Mouse (Mus musculus): ENCODE measurements around the gene Bcat2. TPM values are rescaled to one million over a fixed set of nuclear protein-coding genes. Genes with fewer than 3 reads are reported as not detected.

The Bcat2 gene
- polyA plus RNA-seq, 1 experiment from 2014 or later = 51.1 TPM

GRCm38 (mm10) chr7:45554744-45555143, 15.2 kb upstream of the Bcat2 start, which contains the start of gene Hsd17b14:
TSS of gene Hsd17b14 (plus strand) at chr7:45554893.
- Histone ChIP-seq H3K27me3 (replicated peaks; ENCODE audit: low read depth, poor library complexity, severe bottlenecking) (no peaks in the 10 kb centered on the region), H3K4me3 (no peak within 1 kb of the TSS), H3K27ac (replicated peaks) (no peak within 1 kb of the TSS), H3K9me3 (no peaks in the 10 kb centered on the region), H3K36me3 (replicated peaks) (no peaks in the 10 kb centered on the region), H3K4me1 (peaks cover 26% of the 10 kb centered on the region)
- WGBS = 33% methylated on average over 8 of the region's 8 CpGs
- DNase-seq (ENCODE audit: low spot score) = no peak

GRCm38 (mm10) chr7:45555787-45556186, 14.2 kb upstream of the Bcat2 start:
- Histone ChIP-seq H3K9me3 (no peaks in the 10 kb centered on the region), H3K4me1 (peaks cover 28% of the 10 kb centered on the region), H3K4me3 (no peak overlapping the region), H3K36me3 (replicated peaks) (no peaks in the 10 kb centered on the region), H3K27ac (replicated peaks) (no peak overlapping the region), H3K27me3 (replicated peaks; ENCODE audit: low read depth, poor library complexity, severe bottlenecking) (no peaks in the 10 kb centered on the region)
- peak; percentile 84 for DNase-seq (ENCODE audit: low spot score)
- 31% methylated on average over 8 of the region's 8 CpGs for WGBS

GRCm38 (mm10) chr7:45558907-45559306, 11.0 kb upstream of the Bcat2 start:
- no peak for DNase-seq (ENCODE audit: low spot score)
- peaks cover 39% of the 10 kb centered on the region for H3K4me1 ChIP-seq
- no peak overlapping the region for H3K27ac ChIP-seq (replicated peaks)
- H3K4me3 ChIP-seq = no peak overlapping the region
- WGBS = 68% methylated on average over 6 of the region's 6 CpGs
- H3K9me3 ChIP-seq = no peaks in the 10 kb centered on the region
- H3K36me3 ChIP-seq (replicated peaks) = no peaks in the 10 kb centered on the region
- H3K27me3 ChIP-seq (replicated peaks; ENCODE audit: low read depth, poor library complexity, severe bottlenecking) = no peaks in the 10 kb centered on the region

- Histone ChIP-seq H3K36me3 (replicated peaks) (no peaks in the 10 kb centered on the region), H3K4me1 (peaks cover 32% of the 10 kb centered on the region), H3K27ac (replicated peaks) (no peak overlapping the region), H3K27me3 (replicated peaks; ENCODE audit: low read depth, poor library complexity, severe bottlenecking) (no peaks in the 10 kb centered on the region), H3K4me3 (no peak overlapping the region), H3K9me3 (no peaks in the 10 kb centered on the region)
- DNase-seq (ENCODE audit: low spot score) = no peak
- 85% methylated on average over 7 of the region's 7 CpGs for WGBS
Measured at GRCm38 (mm10) chr7:45560241-45560640, 9.7 kb upstream of the Bcat2 start.

- 28% methylated on average over 17 of the region's 17 CpGs for WGBS
- DNase-seq (ENCODE audit: low spot score) = peak; percentile 81
- no peaks in the 10 kb centered on the region for H3K36me3 ChIP-seq (replicated peaks)
- no peaks in the 10 kb centered on the region for H3K9me3 ChIP-seq
- peak overlapping the region; percentile 18; the same call in 1 of the 2 replicates for H3K4me3 ChIP-seq
- H3K4me1 ChIP-seq = peaks cover 32% of the 10 kb centered on the region
- no peaks in the 10 kb centered on the region for H3K27me3 ChIP-seq (replicated peaks; ENCODE audit: low read depth, poor library complexity, severe bottlenecking)
- 0 out of 2 replicates have a peak overlapping the region, but pooled peaks have one; percentile 54 for H3K27ac ChIP-seq (replicated peaks)
Measured at GRCm38 (mm10) chr7:45560843-45561623, 8.9 kb upstream of the Bcat2 start.

GRCm38 (mm10) chr7:45561624-45562520, 8.1 kb upstream of the Bcat2 start:
- Histone ChIP-seq H3K4me1 (peaks cover 26% of the 10 kb centered on the region), H3K36me3 (replicated peaks) (no peaks in the 10 kb centered on the region), H3K27ac (replicated peaks) (0 out of 2 replicates have a peak overlapping the region, but pooled peaks have one; percentile 54), H3K27me3 (replicated peaks; ENCODE audit: low read depth, poor library complexity, severe bottlenecking) (no peaks in the 10 kb centered on the region), H3K9me3 (no peaks in the 10 kb centered on the region), H3K4me3 (peak overlapping the region; percentile 18; the same call in 1 of the 2 replicates)
- 52% methylated on average over 12 of the region's 12 CpGs for WGBS
- DNase-seq (ENCODE audit: low spot score) = no peak

- Histone ChIP-seq H3K4me1 (peaks cover 39% of the 10 kb centered on the region), H3K27ac (replicated peaks) (no peak overlapping the region), H3K9me3 (no peaks in the 10 kb centered on the region), H3K36me3 (replicated peaks) (no peaks in the 10 kb centered on the region), H3K4me3 (no peak overlapping the region), H3K27me3 (replicated peaks; ENCODE audit: low read depth, poor library complexity, severe bottlenecking) (no peaks in the 10 kb centered on the region)
- 81% methylated on average over 2 of the region's 2 CpGs for whole genome bisulfite sequencing
- DNase-seq (ENCODE audit: low spot score) = no peak
Measured at GRCm38 (mm10) chr7:45564811-45565210, 5.1 kb upstream of the Bcat2 start.

GRCm38 (mm10) chr7:45565446-45565845, 4.5 kb upstream of the Bcat2 start:
- Histone ChIP-seq H3K27me3 (replicated peaks; ENCODE audit: low read depth, poor library complexity, severe bottlenecking) (no peaks in the 10 kb centered on the region), H3K27ac (replicated peaks) (no peak overlapping the region), H3K4me3 (no peak overlapping the region), H3K36me3 (replicated peaks) (no peaks in the 10 kb centered on the region), H3K9me3 (no peaks in the 10 kb centered on the region), H3K4me1 (peaks cover 46% of the 10 kb centered on the region)
- WGBS = 90% methylated on average over 9 of the region's 9 CpGs
- no peak for DNase-seq (ENCODE audit: low spot score)

GRCm38 (mm10) chr7:45567112-45567779, 2.7 kb upstream of the Bcat2 start:
- Histone ChIP-seq H3K4me1 (peaks cover 46% of the 10 kb centered on the region), H3K27ac (replicated peaks) (peak overlapping the region; percentile 87), H3K27me3 (replicated peaks; ENCODE audit: low read depth, poor library complexity, severe bottlenecking) (no peaks in the 10 kb centered on the region), H3K4me3 (peak overlapping the region; percentile 62), H3K36me3 (replicated peaks) (no peaks in the 10 kb centered on the region), H3K9me3 (no peaks in the 10 kb centered on the region)
- WGBS = 67% methylated on average over 8 of the region's 8 CpGs
- no peak for DNase-seq (ENCODE audit: low spot score)

- WGBS = 1% methylated on average over 24 of the region's 24 CpGs
- H3K9me3 ChIP-seq = no peaks in the 10 kb centered on the region
- DNase-seq (ENCODE audit: low spot score) = peak; percentile 95
- peak overlapping the region; percentile 87 for H3K27ac ChIP-seq (replicated peaks)
- no peaks in the 10 kb centered on the region for H3K27me3 ChIP-seq (replicated peaks; ENCODE audit: low read depth, poor library complexity, severe bottlenecking)
- peaks cover 43% of the 10 kb centered on the region for H3K4me1 ChIP-seq
- H3K4me3 ChIP-seq = peak overlapping the region; percentile 62
- H3K36me3 ChIP-seq (replicated peaks) = no peaks in the 10 kb centered on the region
Measured at GRCm38 (mm10) chr7:45567780-45568516, 2.0 kb upstream of the Bcat2 start.

- H3K27ac ChIP-seq (replicated peaks) = peak overlapping the region; percentile 87
- H3K36me3 ChIP-seq (replicated peaks) = peaks cover 3% of the 10 kb centered on the region; the same call in 1 of the 2 replicates
- H3K9me3 ChIP-seq = no peaks in the 10 kb centered on the region
- no peak for DNase-seq (ENCODE audit: low spot score)
- 78% methylated on average over 10 of the region's 10 CpGs for WGBS
- peaks cover 43% of the 10 kb centered on the region for H3K4me1 ChIP-seq
- H3K4me3 ChIP-seq = peak overlapping the region; percentile 62
- H3K27me3 ChIP-seq (replicated peaks; ENCODE audit: low read depth, poor library complexity, severe bottlenecking) = no peaks in the 10 kb centered on the region
Measured at GRCm38 (mm10) chr7:45568601-45569473, 1.1 kb upstream of the Bcat2 start.
